ENCODE assay signal across 19 mouse cellular contexts in genomic region chr1:166403846-166404245, GRCm38 (mm10). TPM values are rescaled to one million over a fixed set of nuclear protein-coding genes. Genes with fewer than 3 reads are reported as not detected.
DNase-seq lines count a peak whose midpoint lies in the region.
"Had no signal": no experiment of that assay in that cellular context is flagged by ENCODE, and none has a peak within 500 bp of the region (broad histone marks: within the 10 kb centered on the region; RNA-seq: fewer than 3 reads in every experiment).

No protein-coding gene starts in this region.

- DNase-seq in adrenal gland, adult (ENCODE audit: inconsistent age in 2 of 2, low spot score in 1 of 2), result peak; percentile 68 to 84
- DNase-seq in adrenal gland, postnatal 25 days, result no peak
- peak; percentile 1 for DNase-seq in layer of hippocampus, adult 9-11 months
- DNase-seq in layer of hippocampus, adult 11-12 months (ENCODE audit: low spot score), result no peak
- DNase-seq in adrenal gland, postnatal 10 days, result peak; percentile 42
- no peak for DNase-seq in gastrocnemius, postnatal 14 days
- no peak for DNase-seq in lung, adult 18-20 months
- DNase-seq: cerebellum, adult 11-12 months; cerebellum, postnatal 14 days; forebrain, postnatal 0 days; gastrocnemius, postnatal 10 days; heart, postnatal 36 days; kidney, adult 2 months; kidney, postnatal 36 days; layer of hippocampus, postnatal 36 days; liver, embryonic 13.5 days; lung, adult 2 months; lung, postnatal 14 days; thymus, postnatal 14 days had no signal

- intact Hi-C loops in gastrocnemius, postnatal 14 days (cut with DNase I; ENCODE audit: low total_unique reads), result no loop called here

RNA-seq across cellular contexts. Expression of gene Pogk, which starts 5.8 kb away (rescaled TPM):
- 34.4 and 37.4 TPM in 2 replicates for total RNA-seq in adrenal gland, postnatal 25 days (2021)
- 10 to 100 TPM; 27.9 to 32.7 TPM for total RNA-seq in adrenal gland, postnatal 10 days (2021)
- total RNA-seq in gastrocnemius, postnatal 14 days (2021), result 1 to 10 TPM; 4.4 to 6.4 TPM

RNA-seq across cellular contexts. Expression of gene Tada1, which starts 24.9 kb away (rescaled TPM):
- 19.5 and 23.5 TPM in 2 replicates for total RNA-seq in adrenal gland, postnatal 25 days (2021)
- 10 to 100 TPM; 18.4 to 19.1 TPM for total RNA-seq in adrenal gland, postnatal 10 days (2021)
- 1 to 10 TPM; 7.5 to 8.7 TPM for total RNA-seq in gastrocnemius, postnatal 14 days (2021)

Comparison
In these comparisons a context has a peak if more than half of its experiments do, and no peak if none do; other contexts are left out.
1. DNase-seq: peak in adrenal gland, adult (2 of 2), layer of hippocampus, adult 9-11 months (single experiment) and adrenal gland, postnatal 10 days (single experiment); none in adrenal gland, postnatal 25 days (single experiment), layer of hippocampus, adult 11-12 months (single experiment), gastrocnemius, postnatal 14 days (single experiment) and lung, adult 18-20 months (0 of 2).